Mouse (Mus musculus): ENCODE data around the gene Spcs3. TPM values are rescaled to one million over a fixed set of nuclear protein-coding genes. Genes with fewer than 3 reads are reported as not detected.

Gene Spcs3
- polyA plus RNA-seq, 1 experiment from 2014 or later = 67.2 TPM

DNA sequence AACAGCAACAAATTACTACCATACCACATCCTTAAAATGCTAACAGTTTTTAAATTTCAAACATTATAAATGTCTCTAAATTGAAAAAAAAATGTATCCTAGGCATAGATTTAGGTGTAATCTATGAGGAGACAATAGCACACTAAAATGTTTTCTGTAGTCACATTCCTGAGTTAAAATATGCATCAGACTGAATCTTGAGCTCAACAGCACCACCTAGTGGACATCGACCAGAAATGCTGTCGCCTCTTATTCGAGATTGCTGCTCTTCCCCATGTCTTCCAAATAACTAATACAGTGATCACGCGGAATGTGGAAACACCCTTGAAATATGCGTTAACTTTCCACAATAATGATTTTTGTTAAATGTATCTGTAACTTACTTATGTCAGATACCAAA lies 36.7 kb downstream of the Spcs3 start:
- H3K9me3 ChIP-seq (replicated peaks; ENCODE audit: control insufficient read depth, low read length) = no peaks in the 10 kb centered on the region
- whole genome bisulfite sequencing = 11% methylated on average over 6 of the region's 6 CpGs
- no peaks in the 10 kb centered on the region for H3K27me3 ChIP-seq (ENCODE audit: control insufficient read depth, insufficient read depth, low read length)
- H3K36me3 ChIP-seq (ENCODE audit: control insufficient read depth, insufficient read depth) = no peaks in the 10 kb centered on the region
- H3K4me2 ChIP-seq (ENCODE audit: low read depth, low read length) = no peak overlapping the region
- no peak overlapping the region for H3K4me3 ChIP-seq (ENCODE audit: low read length)
- ATAC-seq (replicated peaks; ENCODE audit: extremely low read depth, insufficient read depth, low FRiP score) = no peak
- no peaks in the 10 kb centered on the region for H3K4me1 ChIP-seq (ENCODE audit: control insufficient read depth, insufficient read depth, low read length)
- no peak overlapping the region for H3K9ac ChIP-seq (ENCODE audit: low read length)
- no peak overlapping the region for H3K27ac ChIP-seq (ENCODE audit: low read length)

- Histone ChIP-seq H3K27ac (ENCODE audit: low read length) (no peak overlapping the region), H3K27me3 (ENCODE audit: control insufficient read depth, insufficient read depth, low read length) (no peaks in the 10 kb centered on the region), H3K9ac (ENCODE audit: low read length) (no peak overlapping the region), H3K36me3 (ENCODE audit: control insufficient read depth, insufficient read depth) (no peaks in the 10 kb centered on the region), H3K9me3 (replicated peaks; ENCODE audit: control insufficient read depth, low read length) (no peaks in the 10 kb centered on the region), H3K4me3 (ENCODE audit: low read length) (no peak overlapping the region), H3K4me2 (ENCODE audit: low read depth, low read length) (no peak overlapping the region), H3K4me1 (ENCODE audit: control insufficient read depth, insufficient read depth, low read length) (no peaks in the 10 kb centered on the region)
- ATAC-seq (replicated peaks; ENCODE audit: extremely low read depth, insufficient read depth, low FRiP score) = no peak
- WGBS = 55% methylated on average over 4 of the region's 4 CpGs
Observed at GRCm38 (mm10) chr8:54491934-54492333, 37.9 kb downstream of the Spcs3 start.

GRCm38 (mm10) chr8:54491057-54491690 lies 38.6 kb downstream of the Spcs3 start:
- ATAC-seq (replicated peaks; ENCODE audit: extremely low read depth, insufficient read depth, low FRiP score) = no peak
- Histone ChIP-seq H3K9ac (ENCODE audit: low read length) (no peak overlapping the region), H3K36me3 (ENCODE audit: control insufficient read depth, insufficient read depth) (no peaks in the 10 kb centered on the region), H3K9me3 (replicated peaks; ENCODE audit: control insufficient read depth, low read length) (no peaks in the 10 kb centered on the region), H3K27me3 (ENCODE audit: control insufficient read depth, insufficient read depth, low read length) (no peaks in the 10 kb centered on the region), H3K27ac (ENCODE audit: low read length) (no peak overlapping the region), H3K4me2 (ENCODE audit: low read depth, low read length) (no peak overlapping the region), H3K4me1 (ENCODE audit: control insufficient read depth, insufficient read depth, low read length) (no peaks in the 10 kb centered on the region), H3K4me3 (ENCODE audit: low read length) (no peak overlapping the region)
- 19% methylated on average over 6 of the region's 6 CpGs for WGBS

- Histone ChIP-seq H3K4me3 (ENCODE audit: low read length) (no peak overlapping the region), H3K36me3 (ENCODE audit: control insufficient read depth, insufficient read depth) (no peaks in the 10 kb centered on the region), H3K27me3 (ENCODE audit: control insufficient read depth, insufficient read depth, low read length) (no peaks in the 10 kb centered on the region), H3K27ac (ENCODE audit: low read length) (no peak overlapping the region), H3K9ac (ENCODE audit: low read length) (no peak overlapping the region), H3K4me2 (ENCODE audit: low read depth, low read length) (no peak overlapping the region), H3K9me3 (replicated peaks; ENCODE audit: control insufficient read depth, low read length) (no peaks in the 10 kb centered on the region), H3K4me1 (ENCODE audit: control insufficient read depth, insufficient read depth, low read length) (no peaks in the 10 kb centered on the region)
- no peak for ATAC-seq (replicated peaks; ENCODE audit: extremely low read depth, insufficient read depth, low FRiP score)
- WGBS = 85% methylated on average over 4 of the region's 4 CpGs
Observed at GRCm38 (mm10) chr8:54488437-54488836, 41.4 kb downstream of the Spcs3 start.

DNA sequence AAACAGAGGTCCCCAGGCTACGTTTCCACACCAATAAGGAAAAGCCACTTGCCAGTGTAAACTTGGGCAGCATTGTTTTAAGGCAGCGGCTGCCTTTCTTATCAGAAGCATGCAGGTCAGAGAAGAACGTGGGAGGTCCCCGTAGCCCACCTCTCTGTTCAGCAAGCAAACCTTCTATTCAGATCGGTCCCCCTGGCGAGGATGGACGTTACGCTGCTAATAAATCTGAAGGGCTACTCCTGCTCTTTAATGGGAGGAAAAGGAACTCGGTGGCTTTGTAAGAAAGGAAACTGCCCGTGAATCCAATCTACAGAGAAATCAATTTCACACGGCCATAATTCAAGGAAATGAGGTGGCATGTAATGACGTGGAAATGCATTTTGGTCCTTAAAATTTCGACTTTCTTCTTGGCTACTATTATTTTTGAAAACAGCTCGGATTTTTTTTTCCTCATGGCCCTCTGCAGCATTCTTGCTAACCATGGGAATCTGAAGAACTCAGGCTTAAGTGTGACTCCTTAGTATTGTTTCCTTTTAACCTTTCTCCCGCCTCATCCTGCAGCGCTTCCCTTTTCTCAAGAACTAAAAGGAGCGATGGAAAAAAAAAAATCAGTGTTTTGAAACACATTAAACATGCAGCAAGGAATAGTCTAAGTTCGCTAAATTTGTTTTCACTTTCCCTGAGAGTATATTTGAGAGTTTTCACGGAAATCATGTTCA lies 43.1 kb downstream of the Spcs3 start:
- no peak for ATAC-seq (replicated peaks; ENCODE audit: extremely low read depth, insufficient read depth, low FRiP score)
- no peak overlapping the region for H3K9ac ChIP-seq (ENCODE audit: low read length)
- 31% methylated on average over 19 of the region's 19 CpGs for WGBS

More for the DNA sequence above, 43.1 kb downstream of the Spcs3 start:
- H3K36me3 ChIP-seq (ENCODE audit: control insufficient read depth, insufficient read depth) = no peaks in the 10 kb centered on the region
- peak overlapping the region; percentile 52 for H3K4me2 ChIP-seq (ENCODE audit: low read depth, low read length)
- H3K9me3 ChIP-seq (replicated peaks; ENCODE audit: control insufficient read depth, low read length) = no peaks in the 10 kb centered on the region
- H3K27ac ChIP-seq (ENCODE audit: low read length) = no peak overlapping the region
- H3K4me1 ChIP-seq (ENCODE audit: control insufficient read depth, insufficient read depth, low read length) = no peaks in the 10 kb centered on the region
- H3K4me3 ChIP-seq (ENCODE audit: low read length) = peak overlapping the region; percentile 25
- no peaks in the 10 kb centered on the region for H3K27me3 ChIP-seq (ENCODE audit: control insufficient read depth, insufficient read depth, low read length)

Other genes starting within 250 kb of the Spcs3 start
- gene Asb5, start 418 bp downstream of the Spcs3 start, polyA plus RNA-seq (2015; fragmentation: Nextera tagmentation; extraction: Ambion mirVana) = 4.7 and 5.9 TPM in 2 replicates
- gene Spata4, start 70.8 kb upstream of the Spcs3 start, polyA plus RNA-seq (2015; fragmentation: Nextera tagmentation; extraction: Ambion mirVana) = not detected in 2 replicates

Data from heart, embryonic 16.5 days (tissue).